Mouse (Mus musculus): ENCODE measurements around the gene Olfr385. TPM values are rescaled to one million over a fixed set of nuclear protein-coding genes. Genes with fewer than 3 reads are reported as not detected.
"Not testable (repeated sequence)": the region's sequence is repeated elsewhere in the genome, so short reads cannot be mapped to it uniquely, and the experiment has no call there.

The Olfr385 gene
- not detected for total RNA-seq (2021)
- long read RNA-seq, experiment 1 = 0 reads
- long read RNA-seq, experiment 2 = 0 reads

DNA sequence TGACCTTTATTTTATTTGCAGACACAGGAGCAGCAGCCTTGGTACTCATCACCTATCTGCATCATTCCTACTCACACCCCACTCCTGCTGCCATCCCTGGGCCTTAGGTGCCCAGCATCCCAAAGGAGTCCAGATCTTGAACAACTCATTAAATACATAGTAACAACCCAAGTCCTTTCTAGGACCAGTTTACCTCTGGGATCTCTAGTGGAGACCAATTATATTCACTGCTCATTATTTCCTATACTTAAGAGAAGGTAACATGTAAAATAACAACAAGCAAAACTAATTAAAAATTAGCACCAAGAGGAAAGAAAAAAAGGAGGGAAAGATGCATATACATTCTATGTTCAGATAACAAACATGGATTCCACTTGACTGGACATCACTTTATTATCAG, at the start of gene Olfr385:
TSS of gene Olfr385 (minus strand) at position 101 of the 400 bp plus-strand sequence.
- no peak for DNase-seq (ENCODE audit: low spot score in 2 of 2)
- Histone ChIP-seq H3K27ac (no peak within 1 kb of the TSS), H3K4me3 (no peak within 1 kb of the TSS)
- no peak for TF ChIP-seq CTCF (conservative IDR thresholded peaks at IDR 0.05)

GRCm38 (mm10) chr11:73598294-73598693, 5.5 kb upstream of the Olfr385 start, which contains the start of gene Olfr384:
Gene Olfr384, plus strand, starts transcription at chr11:73598594.
- Histone ChIP-seq H3K27ac (no peak within 1 kb of the TSS), H3K4me3 (no peak within 1 kb of the TSS)
- TF ChIP-seq CTCF (conservative IDR thresholded peaks at IDR 0.05) = no peak
- no peak for DNase-seq (ENCODE audit: low spot score in 2 of 2)

- H3K4me3 ChIP-seq; DNase-seq (ENCODE audit: low spot score in 2 of 2); H3K27ac ChIP-seq: not testable (repeated sequence)
Observed at GRCm38 (mm10) chr11:73583188-73583587, 9.6 kb downstream of the Olfr385 start.

DNA sequence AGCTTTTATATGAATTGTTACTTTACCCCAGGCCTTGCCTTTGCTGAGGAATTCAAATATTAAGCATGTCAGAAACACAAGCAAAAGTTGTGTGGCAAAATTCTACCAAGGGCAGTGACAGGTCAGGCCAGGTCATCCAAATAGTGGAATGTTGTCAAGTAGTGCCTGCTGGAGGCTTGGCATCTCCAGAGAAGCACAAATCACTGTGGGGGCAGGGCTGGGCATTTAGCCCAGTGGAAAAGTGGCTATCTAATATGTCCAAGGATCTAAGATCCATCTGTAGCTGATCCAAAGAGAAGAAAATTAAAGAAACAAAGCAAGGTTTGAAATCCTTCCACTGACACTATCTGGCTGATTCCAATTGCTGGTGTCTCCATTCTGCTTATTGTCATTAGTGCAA, 12.9 kb downstream of the Olfr385 start:
- H3K4me3 ChIP-seq = no peak overlapping the region
- no peak for TF ChIP-seq CTCF (conservative IDR thresholded peaks at IDR 0.05)
- DNase-seq (ENCODE audit: low spot score in 2 of 2) = no peak
- H3K27ac ChIP-seq = no peak overlapping the region

Other genes with a start within 250 kb of the Olfr385 start
- gene Olfr20, start 242.2 kb downstream of the Olfr385 start, total RNA-seq (2021) = not detected
- not detected for gene Olfr376, start 221.8 kb downstream of the Olfr385 start, total RNA-seq (2021)
- gene Olfr1, start 193.4 kb downstream of the Olfr385 start, total RNA-seq (2021) = not detected
- not detected for gene Olfr378, start 164.5 kb downstream of the Olfr385 start, total RNA-seq (2021)
- gene Olfr380, start 135.5 kb downstream of the Olfr385 start, total RNA-seq (2021) = not detected
- not detected for gene Olfr381, start 101.4 kb downstream of the Olfr385 start, total RNA-seq (2021)
- gene Olfr382, start 75.8 kb downstream of the Olfr385 start, total RNA-seq (2021) = not detected
- gene Olfr384, start 5.6 kb upstream of the Olfr385 start, total RNA-seq (2021) = not detected
- gene Zfp735, start 95.8 kb upstream of the Olfr385 start, total RNA-seq (2021) = not detected
- not detected for gene Olfr389, start 187.7 kb upstream of the Olfr385 start, total RNA-seq (2021)
- not detected for gene Olfr390, start 190.0 kb upstream of the Olfr385 start, total RNA-seq (2021)
- not detected for gene Olfr391-ps, start 210.0 kb upstream of the Olfr385 start, total RNA-seq (2021)
- not detected for gene Olfr392, start 224.0 kb upstream of the Olfr385 start, total RNA-seq (2021)

Data from layer of hippocampus, adult 2 months (tissue).